ENCODE assay signal across 8 mouse cellular contexts in genomic region chr12:69634761-69635160, GRCm38 (mm10). TPM values are rescaled to one million over a fixed set of nuclear protein-coding genes. Genes with fewer than 3 reads are reported as not detected.
DNase-seq lines count a peak whose midpoint lies in the region; ATAC-seq and TF ChIP-seq lines count a peak whose summit lies in the region.

No protein-coding gene starts in this region.

- H3K4me3 ChIP-seq in kidney, adult 2 months (ENCODE audit: insufficient read depth, low read depth, low read length), result no peak overlapping the region
- H3K4me3 ChIP-seq in intestine, embryonic 15.5 days (replicated peaks), result no peak overlapping the region

- WGBS in kidney, adult 2 months, result 94% methylated on average over 3 of the region's 3 CpGs
- 95% methylated on average over 3 of the region's 3 CpGs for WGBS in intestine, embryonic 15.5 days

- no peaks in the 10 kb centered on the region for H3K27me3 ChIP-seq in kidney, adult 2 months (replicated peaks; ENCODE audit: control insufficient read depth, insufficient read depth, low read length)
- no peaks in the 10 kb centered on the region for H3K27me3 ChIP-seq in intestine, embryonic 15.5 days (replicated peaks)

- no peak for ATAC-seq in intestine, embryonic 15.5 days

- TF ChIP-seq CTCF in kidney, adult 2 months (conservative IDR thresholded peaks at IDR 0.05; ENCODE audit: insufficient read depth, insufficient read length, low read depth, low read length), result peak; percentile 29; the same call in 1 of the 2 replicates

- no peaks in the 10 kb centered on the region for H3K4me1 ChIP-seq in kidney, adult 2 months (ENCODE audit: control insufficient read depth, insufficient read depth, low read length)
- no peaks in the 10 kb centered on the region for H3K4me1 ChIP-seq in intestine, embryonic 15.5 days (replicated peaks)

- H3K27ac ChIP-seq in kidney, adult 2 months (ENCODE audit: insufficient read depth, low read depth, low read length), result no peak overlapping the region
- H3K27ac ChIP-seq in intestine, embryonic 15.5 days, result no peak overlapping the region

- DNase-seq in kidney, adult 2 months, result no peak
- DNase-seq in kidney, adult 18-20 months, result no peak
- peak; percentile 32 for DNase-seq in ES-CJ7 (ENCODE audit: low read depth, low spot score)
- DNase-seq in embryo, embryonic 11 days, result peak; percentile 27
- DNase-seq in retina, postnatal 1 day, result peak; percentile 65
- no peak for DNase-seq in gastrocnemius, adult 18-20 months (ENCODE audit: low spot score)
- no peak for DNase-seq in urinary bladder, postnatal 36 days (ENCODE audit: low spot score in 2 of 2)

- H3K4me2 ChIP-seq in intestine, embryonic 15.5 days (replicated peaks), result no peak overlapping the region

- peaks cover 5% of the 10 kb centered on the region for H3K36me3 ChIP-seq in kidney, adult 2 months (ENCODE audit: control insufficient read depth, insufficient read depth, low read length)
- H3K36me3 ChIP-seq in intestine, embryonic 15.5 days, result peaks cover 3% of the 10 kb centered on the region; the same call in 1 of the 2 replicates

- no peak for TF ChIP-seq POLR2A in kidney, adult 2 months (IDR thresholded peaks at IDR 0.05; ENCODE audit: low read depth, low read length)

- H3K9ac ChIP-seq in intestine, embryonic 15.5 days, result no peak overlapping the region

- H3K9me3 ChIP-seq in intestine, embryonic 15.5 days, result no peaks in the 10 kb centered on the region

RNA-seq across cellular contexts. Expression of gene Sos2, which starts 46.9 kb away (rescaled TPM):
- polyA plus RNA-seq in kidney, adult 2 months (2012; rRNA removed), result 28.5 and 28.8 TPM in 2 replicates
- total RNA-seq in gastrocnemius, adult 18-20 months (2021), result 10 to 100 TPM; 49.7 to 55.4 TPM
- 8.5 and 8.7 TPM in 2 replicates for polyA plus RNA-seq in intestine, embryonic 15.5 days (2015; fragmentation: Nextera tagmentation; extraction: Ambion mirVana)

RNA-seq across cellular contexts. Expression of gene Vcpkmt, which starts 51.9 kb away (rescaled TPM):
- 5.8 and 7.1 TPM in 2 replicates for polyA plus RNA-seq in kidney, adult 2 months (2012; rRNA removed)
- total RNA-seq in gastrocnemius, adult 18-20 months (2021), result 1 to 10 TPM; 4.2 to 4.7 TPM
- 25.6 and 26.7 TPM in 2 replicates for polyA plus RNA-seq in intestine, embryonic 15.5 days (2015; fragmentation: Nextera tagmentation; extraction: Ambion mirVana)

Comparison
In these comparisons a context has a peak if more than half of its experiments do, and no peak if none do; other contexts are left out.
1. DNase-seq: peak in ES-CJ7 (single experiment), embryo, embryonic 11 days (single experiment) and retina, postnatal 1 day (single experiment); none in kidney, adult 2 months (single experiment), kidney, adult 18-20 months (single experiment), gastrocnemius, adult 18-20 months (single experiment) and urinary bladder, postnatal 36 days (0 of 2).